Mouse (Mus musculus) intestine, embryonic 14.5 days (tissue): ENCODE measurements around the gene Hist1h4j. TPM values are rescaled to one million over a fixed set of nuclear protein-coding genes. Genes with fewer than 3 reads are reported as not detected.
"Not testable (repeated sequence)": the region's sequence is repeated elsewhere in the genome, so short reads cannot be mapped to it uniquely, and the experiment has no call there.

Experiments used
- ATAC-seq: fragments of 200-750 bp; cut with Nextera tagmentation; replicated peaks from 2 replicates; pipeline ENCODE4 v1.8.0; 2017; ENCODE audit warnings: low read depth, moderate number of reproducible peaks, moderate TSS enrichment, moderate library complexity; ENCODE audit not compliant: low FRiP score, low TSS enrichment
- DNase-seq: peaks from one replicate; pipeline ENCODE4 v3.0.0-alpha.2; 2018; ENCODE audit warnings: low spot score
- H3K27ac ChIP-seq: fragments of 300-500 bp; sonication (generic); 2 replicates; pipeline ENCODE4 v1.5.1; 2014; ENCODE audit warnings: low read depth, mild to moderate bottlenecking, control low read depth
- H3K27me3 ChIP-seq: fragments of 300-500 bp; sonication (generic); replicated peaks from 2 replicates; pipeline ENCODE4 v1.6.1; 2014; ENCODE audit warnings: low read length, control low read depth; ENCODE audit not compliant: control insufficient read depth, insufficient read depth
- H3K36me3 ChIP-seq: fragments of 300-500 bp; sonication (generic); 2 replicates; pipeline ENCODE4 v1.6.1; 2014; ENCODE audit warnings: low read length, control low read depth; ENCODE audit not compliant: control insufficient read depth, insufficient read depth
- H3K4me1 ChIP-seq: fragments of 300-500 bp; sonication (generic); replicated peaks from 2 replicates; pipeline ENCODE4 v1.6.1; 2014; ENCODE audit warnings: low read length, control low read depth, mixed read lengths; ENCODE audit not compliant: control insufficient read depth, insufficient read depth
- H3K4me2 ChIP-seq: fragments of 300-500 bp; sonication (generic); 2 replicates; pipeline ENCODE4 v1.6.1; 2014; ENCODE audit warnings: low read length
- H3K4me3 ChIP-seq: fragments of 300-500 bp; sonication (generic); 2 replicates; pipeline ENCODE4 v1.5.1; 2014; ENCODE audit warnings: low read depth, low read length, control low read depth, mixed read lengths
- H3K9ac ChIP-seq: fragments of 300-500 bp; sonication (generic); 2 replicates; pipeline ENCODE4 v1.6.1; 2014; ENCODE audit warnings: mild to moderate bottlenecking, low read length
- H3K9me3 ChIP-seq: fragments of 300-500 bp; sonication (generic); 2 replicates; pipeline ENCODE4 v1.6.1; 2016; ENCODE audit warnings: low read length, control low read depth; ENCODE audit not compliant: control insufficient read depth
- WGBS: fragments of 180-500 bp; shearing (Covaris S2); extraction: QIAGEN DNeasy Blood & Tissue Kit; methylation state at CpG from one replicate; pipeline ENCODE4 v1.1.7; 2014; 5-methylcytosine and 5-hydroxymethylcytosine counted together
- polyA plus RNA-seq: library from polyadenylated mRNA; unstranded; fragments of >200 nt; fragmentation: Nextera tagmentation; extraction: Ambion mirVana; gene quantifications from 2 replicates; pipeline ENCODE4 v1.2.1, GENCODE M21; 2014

Gene Hist1h4j
- 2.2 and 2.3 TPM in 2 replicates for polyA plus RNA-seq

- Histone ChIP-seq H3K4me2 (peak within 1 kb of the TSS; percentile 70), H3K27ac (peak within 1 kb of the TSS; percentile 97), H3K9ac (peak within 1 kb of the TSS; percentile 79), H3K4me1 (peaks cover 14% of the 10 kb centered on the region; the same call in 1 of the 2 replicates), H3K4me3 (peak within 1 kb of the TSS; percentile 55)
- DNase-seq (peak; percentile 100), ATAC-seq (peak; percentile 91)
- H3K27me3 ChIP-seq, H3K9me3 ChIP-seq, H3K36me3 ChIP-seq: not testable (repeated sequence)
- 1% methylated on average over 44 of the region's 56 CpGs for WGBS
Observed at GRCm38 (mm10) chr13:21734906-21735767, at the start of gene Hist1h4j. Gene Hist1h4j, plus strand, starts transcription at chr13:21735064.

GRCm38 (mm10) chr13:21697811-21698210 lies 37.1 kb upstream of the Hist1h4j start, which contains the start of gene Olfr1359:
Gene Olfr1359, plus strand, starts transcription at chr13:21698111.
- H3K9ac ChIP-seq, result no peak within 1 kb of the TSS
- no peaks in the 10 kb centered on the region for H3K9me3 ChIP-seq
- ATAC-seq (no peak), DNase-seq (no peak)
- no peaks in the 10 kb centered on the region for H3K36me3 ChIP-seq
- no peak within 1 kb of the TSS for H3K4me2 ChIP-seq
- H3K27ac ChIP-seq, result no peak within 1 kb of the TSS
- no peak within 1 kb of the TSS for H3K4me3 ChIP-seq
- no peaks in the 10 kb centered on the region for H3K27me3 ChIP-seq
- H3K4me1 ChIP-seq, result no peaks in the 10 kb centered on the region

DNA sequence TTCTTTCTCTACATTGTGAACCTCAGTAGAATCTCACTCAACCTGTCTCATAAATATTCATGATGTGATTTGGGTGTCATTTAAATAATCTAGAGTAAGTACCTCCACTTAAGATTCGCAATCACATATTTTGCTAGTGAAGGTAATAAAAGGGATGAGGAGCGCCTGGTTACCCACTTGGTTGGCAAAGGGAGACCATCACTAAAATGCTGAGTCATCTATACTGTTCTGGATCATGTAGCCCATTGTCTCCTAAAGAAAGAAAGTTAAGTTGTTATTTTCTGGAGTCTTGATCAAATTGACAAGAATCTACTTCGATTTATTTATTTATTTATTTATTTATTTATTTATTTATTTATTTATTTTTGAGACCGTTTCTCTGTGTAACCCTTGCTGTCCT lies 28.2 kb upstream of the Hist1h4j start:
- Histone ChIP-seq H3K4me3 (no peak overlapping the region), H3K9ac (no peak overlapping the region), H3K4me1 (no peaks in the 10 kb centered on the region), H3K27ac (no peak overlapping the region), H3K4me2 (no peak overlapping the region), H3K36me3 (no peaks in the 10 kb centered on the region), H3K27me3 (no peaks in the 10 kb centered on the region), H3K9me3 (no peaks in the 10 kb centered on the region)
- DNase-seq (no peak), ATAC-seq (no peak)
- 71% methylated on average over 4 of the region's 4 CpGs for WGBS

GRCm38 (mm10) chr13:21710031-21710711 lies 24.7 kb upstream of the Hist1h4j start:
- Histone ChIP-seq H3K4me3 (peak overlapping the region; percentile 76), H3K36me3 (no peaks in the 10 kb centered on the region), H3K4me1 (peaks cover 2% of the 10 kb centered on the region), H3K4me2 (peak overlapping the region; percentile 52), H3K27me3 (no peaks in the 10 kb centered on the region), H3K9ac (peak overlapping the region; percentile 66), H3K27ac (peak overlapping the region; percentile 67; the same call in 1 of the 2 replicates), H3K9me3 (no peaks in the 10 kb centered on the region)
- DNase-seq (peak; percentile 95), ATAC-seq (peak; percentile 86)
- WGBS, result under 1% methylated on average over 32 of the region's 32 CpGs

GRCm38 (mm10) chr13:21710821-21711525 lies 23.9 kb upstream of the Hist1h4j start:
- 3% methylated on average over 22 of the region's 22 CpGs for WGBS
- no peaks in the 10 kb centered on the region for H3K36me3 ChIP-seq
- ATAC-seq, result peak; percentile 88
- DNase-seq, result peak; percentile 91
- no peak overlapping the region for H3K27ac ChIP-seq
- no peaks in the 10 kb centered on the region for H3K9me3 ChIP-seq
- H3K4me2 ChIP-seq, result peak overlapping the region; percentile 52
- H3K27me3 ChIP-seq, result no peaks in the 10 kb centered on the region
- H3K4me1 ChIP-seq, result peaks cover 5% of the 10 kb centered on the region
- peak overlapping the region; percentile 76 for H3K4me3 ChIP-seq
- H3K9ac ChIP-seq, result peak overlapping the region; percentile 22

DNA sequence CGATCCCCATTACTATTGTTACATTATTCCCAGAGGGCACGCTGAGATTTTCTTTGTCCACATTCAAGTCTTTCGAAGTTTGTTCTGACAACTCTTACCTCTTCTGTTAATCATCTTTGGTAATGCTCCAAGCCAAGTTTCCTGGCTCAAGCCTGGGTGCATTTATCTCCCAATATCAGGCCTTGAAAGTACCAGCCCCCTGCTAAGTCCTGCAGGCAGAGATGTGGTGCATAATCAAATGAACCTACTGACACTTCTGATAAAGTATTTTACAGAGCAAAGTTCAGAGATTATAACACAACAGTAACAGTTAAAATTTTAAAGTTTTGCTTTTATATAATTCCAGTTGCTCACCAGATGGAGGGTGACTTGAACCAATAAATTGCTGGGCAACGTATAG lies 23.2 kb upstream of the Hist1h4j start:
- Histone ChIP-seq H3K9ac (no peak overlapping the region), H3K27ac (no peak overlapping the region), H3K9me3 (no peaks in the 10 kb centered on the region), H3K36me3 (no peaks in the 10 kb centered on the region), H3K4me3 (peak overlapping the region; percentile 76), H3K4me1 (peaks cover 5% of the 10 kb centered on the region), H3K4me2 (peak overlapping the region; percentile 52), H3K27me3 (no peaks in the 10 kb centered on the region)
- no peak for DNase-seq
- 27% methylated on average over 4 of the region's 4 CpGs for WGBS
- no peak for ATAC-seq

DNA sequence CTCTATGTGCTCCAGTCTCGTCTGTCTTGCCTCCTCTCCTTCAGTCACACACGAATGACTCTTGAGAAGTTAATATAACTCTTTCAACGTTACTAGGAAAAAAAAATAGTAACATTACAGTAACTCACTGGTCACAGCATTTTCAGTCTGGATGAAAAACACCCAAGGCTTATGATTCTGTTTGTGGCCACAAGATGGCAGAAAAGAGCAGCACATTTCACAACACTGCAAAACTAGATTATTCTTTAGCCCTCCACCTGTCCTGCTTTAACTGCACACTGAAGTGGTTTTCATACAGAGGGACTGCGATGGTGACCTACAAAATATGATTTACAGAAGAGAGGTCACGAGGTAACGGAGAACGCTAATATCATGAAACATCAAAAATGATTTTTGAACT lies 20.1 kb upstream of the Hist1h4j start:
- H3K9ac ChIP-seq, result peak overlapping the region; percentile 73
- peak overlapping the region; percentile 98 for H3K27ac ChIP-seq
- peak overlapping the region; percentile 91 for H3K4me2 ChIP-seq
- DNase-seq (peak; percentile 68), ATAC-seq (0 out of 2 replicates have a peak, but pooled peaks have one; percentile 7)
- H3K4me3 ChIP-seq, result peak overlapping the region; percentile 50
- WGBS, result under 1% methylated on average over 7 of the region's 7 CpGs
- H3K9me3 ChIP-seq, result no peaks in the 10 kb centered on the region
- no peaks in the 10 kb centered on the region for H3K36me3 ChIP-seq
- H3K27me3 ChIP-seq, result no peaks in the 10 kb centered on the region
- peaks cover 16% of the 10 kb centered on the region for H3K4me1 ChIP-seq

DNA sequence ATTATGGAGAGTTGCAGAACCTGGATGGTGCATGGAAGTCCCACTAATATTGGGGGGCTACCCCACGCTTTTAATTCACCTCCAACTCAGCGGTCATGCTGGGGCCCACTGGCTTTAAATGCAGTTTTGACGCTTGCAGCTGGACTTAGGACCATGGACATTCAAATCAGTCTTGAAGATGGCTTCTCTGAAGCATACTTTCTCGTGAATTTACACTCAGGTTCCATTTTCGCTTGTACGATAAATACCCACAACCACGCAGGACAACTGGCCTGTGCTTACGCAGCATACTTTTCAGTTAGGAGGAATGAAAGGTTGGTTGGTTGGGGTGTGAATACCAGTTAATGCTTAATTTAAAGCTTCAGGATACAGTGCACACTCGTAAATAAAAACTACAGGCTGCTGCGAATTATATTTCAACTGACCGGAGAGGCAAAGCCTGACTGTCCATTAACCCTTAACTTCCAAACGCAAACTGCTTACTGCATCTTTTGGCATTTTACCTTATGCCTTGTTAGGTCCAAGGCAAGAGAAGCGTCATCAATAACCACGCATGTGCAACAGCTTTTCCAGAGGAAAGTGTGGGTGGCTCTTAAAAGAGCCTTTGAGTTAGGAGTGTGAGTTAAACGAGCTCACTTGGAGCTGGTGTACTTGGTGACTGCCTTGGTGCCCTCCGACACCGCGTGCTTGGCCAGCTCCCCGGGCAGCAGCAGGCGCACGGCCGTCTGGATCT lies 19.6 kb upstream of the Hist1h4j start:
- Histone ChIP-seq H3K27ac (peak overlapping the region; percentile 98), H3K27me3 (no peaks in the 10 kb centered on the region), H3K9me3 (no peaks in the 10 kb centered on the region), H3K4me2 (peak overlapping the region; percentile 91), H3K36me3 (no peaks in the 10 kb centered on the region), H3K4me3 (peak overlapping the region; percentile 50), H3K4me1 (peaks cover 18% of the 10 kb centered on the region), H3K9ac (peak overlapping the region; percentile 73)
- DNase-seq (peak; percentile 73), ATAC-seq (no peak)
- under 1% methylated on average over 20 of the region's 22 CpGs for WGBS
